Mouse (Mus musculus) intestine, embryonic 16.5 days (tissue): ENCODE measurements around the gene Uba1. TPM values are rescaled to one million over a fixed set of nuclear protein-coding genes. Genes with fewer than 3 reads are reported as not detected.
A peak's percentile ranks its signal among the peaks of the same experiment; 100 is the strongest.

ENCODE experiments used
- ATAC-seq: fragments of 200-750 bp; cut with Nextera tagmentation; 2 replicates; pipeline ENCODE4 v1.8.0; 2017; ENCODE audit warnings: moderate TSS enrichment, moderate library complexity
- H3K27ac ChIP-seq: fragments of 300-500 bp; sonication (generic); 2 replicates; pipeline ENCODE4 v1.5.1; 2014; ENCODE audit warnings: mild to moderate bottlenecking, low read length
- H3K27me3 ChIP-seq: fragments of 300-500 bp; sonication (generic); replicated peaks from 2 replicates; pipeline ENCODE4 v1.6.1; 2014; ENCODE audit warnings: low read length, control low read depth, mixed read lengths; ENCODE audit not compliant: control insufficient read depth, insufficient read depth
- H3K36me3 ChIP-seq: fragments of 300-500 bp; sonication (generic); 2 replicates; pipeline ENCODE4 v1.6.1; 2014; ENCODE audit warnings: low read length, control low read depth; ENCODE audit not compliant: control insufficient read depth, insufficient read depth
- H3K4me1 ChIP-seq: fragments of 300-500 bp; sonication (generic); 2 replicates; pipeline ENCODE4 v1.6.1; 2014; ENCODE audit warnings: low read length, control low read depth, mixed read lengths; ENCODE audit not compliant: control insufficient read depth, insufficient read depth
- H3K4me2 ChIP-seq: fragments of 300-500 bp; sonication (generic); 2 replicates; pipeline ENCODE4 v1.6.1; 2014; ENCODE audit warnings: low read depth, low read length, control low read depth
- H3K4me3 ChIP-seq: fragments of 300-500 bp; sonication (generic); 2 replicates; pipeline ENCODE4 v1.5.1; 2014; ENCODE audit warnings: mild to moderate bottlenecking, low read length
- H3K9ac ChIP-seq: fragments of 300-500 bp; sonication (generic); 2 replicates; pipeline ENCODE4 v1.6.1; 2014; ENCODE audit warnings: low read depth, low read length
- H3K9me3 ChIP-seq: fragments of 300-500 bp; sonication (generic); 2 replicates; pipeline ENCODE4 v1.6.1; 2016; ENCODE audit warnings: low read length, control low read depth; ENCODE audit not compliant: control insufficient read depth
- WGBS: fragments of 180-500 bp; shearing (Covaris S2); extraction: QIAGEN DNeasy Blood & Tissue Kit; methylation state at CpG from one replicate; pipeline ENCODE4 v1.1.7; 2014; 5-methylcytosine and 5-hydroxymethylcytosine counted together
- polyA plus RNA-seq: library from polyadenylated mRNA; unstranded; fragments of >200 nt; fragmentation: Nextera tagmentation; extraction: Ambion mirVana; gene quantifications from 2 replicates; pipeline ENCODE4 v1.2.1, GENCODE M21; 2015

Gene Uba1
- polyA plus RNA-seq, 1 experiment from 2014 or later, result 187 TPM

- no peak; the same call in 1 of the 2 replicates for ATAC-seq
- Histone ChIP-seq H3K27me3 (no peaks in the 10 kb centered on the region), H3K9ac (no peak overlapping the region), H3K4me3 (no peak overlapping the region), H3K27ac (no peak overlapping the region; the same call in 1 of the 2 replicates), H3K9me3 (no peaks in the 10 kb centered on the region), H3K4me2 (no peak overlapping the region), H3K36me3 (no peaks in the 10 kb centered on the region), H3K4me1 (no peaks in the 10 kb centered on the region)
- WGBS, result 29% methylated on average over 5 of the region's 5 CpGs
Observed at GRCm38 (mm10) chrX:20662317-20662715, 4.2 kb downstream of the Uba1 start.

- peak; percentile 84 for ATAC-seq
- H3K36me3 ChIP-seq, result no peaks in the 10 kb centered on the region
- peak overlapping the region; percentile 68 for H3K27ac ChIP-seq
- peak overlapping the region; percentile 62 for H3K4me2 ChIP-seq
- H3K4me3 ChIP-seq, result peak overlapping the region; percentile 64
- H3K9me3 ChIP-seq, result no peaks in the 10 kb centered on the region
- H3K4me1 ChIP-seq, result no peaks in the 10 kb centered on the region
- H3K27me3 ChIP-seq, result no peaks in the 10 kb centered on the region
- H3K9ac ChIP-seq, result peak overlapping the region; percentile 84
- 14% methylated on average over 27 of the region's 28 CpGs for WGBS
Observed at GRCm38 (mm10) chrX:20662716-20663443, 4.8 kb downstream of the Uba1 start.

DNA sequence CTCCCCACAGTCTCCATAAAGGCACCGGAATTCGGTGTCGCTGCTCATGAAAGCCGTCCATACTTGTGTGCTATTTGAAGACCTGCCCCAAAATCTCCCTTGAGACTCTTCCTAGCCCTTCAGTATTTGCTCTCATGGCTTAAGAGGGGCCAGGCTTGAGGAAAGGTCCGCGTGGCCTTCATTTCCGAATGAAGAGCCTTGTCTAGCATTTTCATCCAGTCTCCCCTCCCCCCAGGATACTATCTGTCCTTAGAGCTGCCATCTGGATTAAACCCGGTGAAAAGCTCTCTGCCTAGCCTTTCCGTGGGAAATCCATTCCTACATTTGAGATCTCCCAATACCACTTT is 5.3 kb downstream of the Uba1 start:
- WGBS, result 14% methylated on average over 9 of the region's 9 CpGs
- Histone ChIP-seq H3K27me3 (no peaks in the 10 kb centered on the region), H3K27ac (peak overlapping the region; percentile 68), H3K4me1 (no peaks in the 10 kb centered on the region), H3K9me3 (no peaks in the 10 kb centered on the region), H3K4me2 (peak overlapping the region; percentile 62), H3K36me3 (0 out of 2 replicates have a peak, but pooled peaks cover 2% of the 10 kb centered on the region), H3K9ac (peak overlapping the region; percentile 84), H3K4me3 (peak overlapping the region; percentile 64)
- peak; percentile 14; the same call in 1 of the 2 replicates for ATAC-seq

DNA sequence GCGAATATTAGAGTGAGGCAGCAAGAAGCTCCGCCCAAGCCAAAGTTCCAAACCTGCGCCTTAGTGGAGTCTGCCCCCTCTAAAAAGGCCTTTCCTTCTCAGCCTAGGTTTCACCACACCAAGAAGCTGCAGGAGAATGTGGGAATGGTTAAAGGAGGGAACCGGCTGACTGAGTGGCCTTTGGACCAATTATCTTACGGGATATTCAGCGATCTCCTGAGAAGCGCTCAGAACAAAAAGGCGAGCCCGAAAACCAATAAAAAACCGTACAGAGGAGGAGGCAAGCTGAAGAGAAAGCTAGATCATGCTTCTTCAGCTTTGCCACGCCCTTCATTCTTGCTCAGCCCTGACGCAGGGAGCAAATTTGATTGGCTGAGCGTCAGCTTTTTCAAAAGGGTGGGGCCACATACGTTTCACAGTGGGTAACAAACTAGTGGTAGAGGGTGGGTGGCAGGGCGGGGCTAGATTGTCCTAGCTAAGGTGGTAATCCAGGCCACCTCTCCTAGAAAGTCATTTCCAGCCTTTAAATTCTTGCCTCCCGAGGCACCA is 29.5 kb downstream of the Uba1 start, which contains the start of gene Cdk16:
Gene Cdk16, plus strand, starts transcription at position 436 of the 549 bp plus-strand sequence.
- Histone ChIP-seq H3K9ac (peak within 1 kb of the TSS; percentile 84), H3K27ac (peak within 1 kb of the TSS; percentile 94), H3K36me3 (no peaks in the 10 kb centered on the region), H3K4me2 (peak within 1 kb of the TSS; percentile 70), H3K4me1 (no peaks in the 10 kb centered on the region), H3K27me3 (no peaks in the 10 kb centered on the region), H3K4me3 (peak within 1 kb of the TSS; percentile 70), H3K9me3 (no peaks in the 10 kb centered on the region)
- ATAC-seq, result peak; percentile 95
- 12% methylated on average over 16 of the region's 16 CpGs for WGBS

- Histone ChIP-seq H3K4me1 (no peaks in the 10 kb centered on the region), H3K36me3 (no peaks in the 10 kb centered on the region), H3K4me3 (peak overlapping the region; percentile 70), H3K4me2 (peak overlapping the region; percentile 67), H3K27me3 (no peaks in the 10 kb centered on the region), H3K9ac (peak overlapping the region; percentile 84), H3K9me3 (no peaks in the 10 kb centered on the region), H3K27ac (peak overlapping the region; percentile 94)
- ATAC-seq, result peak; percentile 89
- 9% methylated on average over 28 of the region's 33 CpGs for WGBS
Observed at GRCm38 (mm10) chrX:20688068-20688547, 30.0 kb downstream of the Uba1 start.

DNA sequence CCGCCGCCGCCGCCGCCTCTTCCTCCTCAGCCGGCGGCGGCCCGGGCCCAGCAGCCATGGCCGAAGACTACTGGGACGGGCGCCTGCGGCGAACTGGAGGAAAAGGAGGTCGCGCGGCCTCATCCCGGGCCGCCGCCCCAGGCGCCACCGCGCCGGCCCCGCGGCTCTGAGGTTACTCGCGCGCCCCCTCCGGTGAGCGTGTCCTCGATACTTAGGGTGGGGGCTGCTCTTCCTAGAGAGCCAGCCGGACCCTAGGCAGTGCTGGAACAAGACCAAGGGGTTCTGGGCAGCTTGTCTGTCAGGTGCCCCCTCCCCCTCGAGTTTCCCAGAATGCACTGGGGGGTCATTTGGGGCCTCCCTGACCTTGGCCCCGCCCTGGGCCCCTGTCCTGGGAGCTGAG is 30.5 kb downstream of the Uba1 start:
- no peaks in the 10 kb centered on the region for H3K27me3 ChIP-seq
- H3K36me3 ChIP-seq, result no peaks in the 10 kb centered on the region
- ATAC-seq, result peak; percentile 41
- H3K4me2 ChIP-seq, result peak overlapping the region; percentile 70
- H3K27ac ChIP-seq, result peak overlapping the region; percentile 94
- 14% methylated on average over 21 of the region's 35 CpGs for WGBS
- no peaks in the 10 kb centered on the region for H3K9me3 ChIP-seq
- peak overlapping the region; percentile 70 for H3K4me3 ChIP-seq
- H3K9ac ChIP-seq, result peak overlapping the region; percentile 84
- no peaks in the 10 kb centered on the region for H3K4me1 ChIP-seq

DNA sequence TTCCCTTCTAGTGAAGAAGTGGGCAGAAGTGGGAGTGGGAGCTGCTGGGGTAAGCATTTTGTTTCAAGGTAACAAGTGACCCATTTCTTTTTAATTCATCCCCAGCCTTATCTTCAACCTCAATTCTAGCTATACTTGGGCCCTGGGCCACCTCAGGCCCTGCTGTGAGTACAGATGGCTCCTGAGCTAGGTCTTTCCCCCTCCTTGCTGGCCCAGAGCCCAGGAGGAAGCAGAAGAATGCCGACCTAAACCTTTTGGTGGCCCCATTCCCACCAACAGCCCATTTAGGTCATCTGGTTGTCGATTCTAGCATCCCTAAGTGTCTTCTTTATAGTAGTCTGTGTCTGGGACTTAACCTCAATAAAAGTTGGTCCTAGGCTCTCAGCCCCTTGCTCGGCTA is 33.4 kb downstream of the Uba1 start:
- H3K4me2 ChIP-seq, result no peak overlapping the region
- no peaks in the 10 kb centered on the region; the same call in 1 of the 2 replicates for H3K36me3 ChIP-seq
- H3K4me1 ChIP-seq, result no peaks in the 10 kb centered on the region
- H3K9ac ChIP-seq, result no peak overlapping the region
- WGBS, result 70% methylated on average over 3 of the region's 3 CpGs
- no peaks in the 10 kb centered on the region for H3K27me3 ChIP-seq
- H3K27ac ChIP-seq, result no peak overlapping the region
- no peak overlapping the region for H3K4me3 ChIP-seq
- no peaks in the 10 kb centered on the region for H3K9me3 ChIP-seq
- no peak for ATAC-seq

DNA sequence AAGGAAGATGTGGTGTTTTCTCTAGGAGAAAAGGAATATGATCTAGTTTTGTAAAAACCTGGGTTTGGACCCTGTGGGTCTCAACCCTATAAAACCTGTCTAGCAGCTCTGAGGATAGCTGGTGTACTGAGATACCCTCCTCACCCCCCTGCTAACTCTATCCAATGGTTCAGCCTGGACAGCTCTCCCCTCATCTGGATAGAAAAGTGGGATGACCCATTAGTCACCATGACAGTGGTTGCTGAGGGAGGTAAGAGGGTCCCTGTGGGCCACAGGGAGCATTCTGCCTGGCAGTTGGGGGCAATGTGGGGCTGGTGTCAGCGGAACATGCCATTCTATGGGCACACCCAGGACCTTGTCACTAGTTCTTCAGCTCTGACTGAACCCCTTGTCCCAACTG is 34.5 kb downstream of the Uba1 start:
- Histone ChIP-seq H3K4me3 (no peak overlapping the region), H3K9ac (no peak overlapping the region), H3K4me2 (no peak overlapping the region), H3K4me1 (no peaks in the 10 kb centered on the region), H3K36me3 (no peaks in the 10 kb centered on the region; the same call in 1 of the 2 replicates), H3K9me3 (no peaks in the 10 kb centered on the region), H3K27me3 (no peaks in the 10 kb centered on the region), H3K27ac (no peak overlapping the region)
- WGBS, result 100% methylated on average over 1 of the region's 1 CpGs
- no peak for ATAC-seq

DNA sequence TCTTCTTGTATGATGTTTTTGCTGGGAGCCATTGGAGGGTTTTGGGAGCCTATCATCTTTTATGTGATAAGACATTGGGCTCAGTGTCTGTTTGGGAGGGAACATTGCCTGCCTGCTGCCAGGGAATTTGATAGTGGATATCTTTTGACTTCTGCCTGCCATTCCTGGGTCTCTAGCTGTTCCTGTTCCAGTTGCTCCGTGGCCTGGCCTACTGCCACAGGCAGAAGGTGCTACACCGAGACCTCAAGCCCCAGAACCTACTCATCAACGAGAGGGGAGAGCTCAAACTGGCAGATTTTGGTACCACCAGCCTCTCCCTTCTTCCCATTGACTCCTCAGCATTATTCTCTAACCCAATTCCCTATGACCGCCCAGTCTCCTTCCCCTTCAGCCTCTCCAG is 37.7 kb downstream of the Uba1 start:
- Histone ChIP-seq H3K9me3 (no peaks in the 10 kb centered on the region), H3K9ac (no peak overlapping the region), H3K4me3 (no peak overlapping the region), H3K4me1 (no peaks in the 10 kb centered on the region), H3K4me2 (no peak overlapping the region), H3K27me3 (no peaks in the 10 kb centered on the region), H3K36me3 (no peaks in the 10 kb centered on the region; the same call in 1 of the 2 replicates), H3K27ac (no peak overlapping the region)
- no peak for ATAC-seq
- 85% methylated on average over 4 of the region's 4 CpGs for WGBS
